Mouse (Mus musculus) R1 (cell line): Measurements from ENCODE around the gene Hspe1.
"Not testable (repeated sequence)": the region's sequence is repeated elsewhere in the genome, so short reads cannot be mapped to it uniquely, and the experiment has no call there.

Source experiments
- DNase-seq: peaks from one replicate; pipeline ENCODE4 v3.0.0-alpha.2; 2018; ENCODE audit warnings: low read depth, low spot score

The Hspe1 gene

GRCm38 (mm10) chr1:55087932-55088610 lies at the start of gene Hspe1, which contains the start of gene Hspd1:
Gene Hspe1, plus strand, starts transcription at chr1:55088132.
Gene Hspd1, minus strand, starts transcription at chr1:55088243.
- DNase-seq = peak; percentile 99

- peak; percentile 54 for DNase-seq
Observed at GRCm38 (mm10) chr1:55039944-55040343, 48.0 kb upstream of the Hspe1 start.

- DNase-seq = no peak
Observed at GRCm38 (mm10) chr1:55041691-55042090, 46.2 kb upstream of the Hspe1 start.

- DNase-seq = peak; percentile 56
Observed at GRCm38 (mm10) chr1:55042246-55042645, 45.7 kb upstream of the Hspe1 start.

- no peak for DNase-seq
Observed at GRCm38 (mm10) chr1:55043164-55043563, 44.8 kb upstream of the Hspe1 start.

GRCm38 (mm10) chr1:55048841-55049587 lies 38.9 kb upstream of the Hspe1 start:
- no peak for DNase-seq

- no peak for DNase-seq
Observed at GRCm38 (mm10) chr1:55051671-55052070, 36.3 kb upstream of the Hspe1 start.

- DNase-seq = peak; percentile 98
Observed at GRCm38 (mm10) chr1:55052355-55052953, 35.5 kb upstream of the Hspe1 start, which contains the start of gene Coq10b. Gene Coq10b, plus strand, starts transcription at chr1:55052770.

- DNase-seq = peak; percentile 77
Observed at GRCm38 (mm10) chr1:55053005-55053404, 34.9 kb upstream of the Hspe1 start.

- DNase-seq = no peak
Observed at GRCm38 (mm10) chr1:55053596-55053995, 34.3 kb upstream of the Hspe1 start.

- no peak for DNase-seq
Observed at GRCm38 (mm10) chr1:55055322-55056115, 32.4 kb upstream of the Hspe1 start.

GRCm38 (mm10) chr1:55058383-55058782 lies 29.5 kb upstream of the Hspe1 start:
- DNase-seq = not testable (repeated sequence)

GRCm38 (mm10) chr1:55061099-55061498 lies 26.8 kb upstream of the Hspe1 start:
- DNase-seq = no peak

GRCm38 (mm10) chr1:55061772-55062171 lies 26.2 kb upstream of the Hspe1 start:
- no peak for DNase-seq

GRCm38 (mm10) chr1:55072328-55072727 lies 15.6 kb upstream of the Hspe1 start:
- DNase-seq = not testable (repeated sequence)

GRCm38 (mm10) chr1:55074757-55075156 lies 13.2 kb upstream of the Hspe1 start:
- peak; percentile 65 for DNase-seq

- peak; percentile 31 for DNase-seq
Observed at GRCm38 (mm10) chr1:55075652-55076394, 12.1 kb upstream of the Hspe1 start.

GRCm38 (mm10) chr1:55076395-55076743 lies 11.6 kb upstream of the Hspe1 start:
- no peak for DNase-seq

GRCm38 (mm10) chr1:55076849-55077516 lies 10.9 kb upstream of the Hspe1 start:
- DNase-seq = peak; percentile 66

- DNase-seq = no peak
Observed at GRCm38 (mm10) chr1:55079677-55080076, 8.3 kb upstream of the Hspe1 start.
